Mouse (Mus musculus) heart, postnatal 14 days (tissue): ENCODE results near the gene Veph1. TPM values are rescaled to one million over a fixed set of nuclear protein-coding genes. Genes with fewer than 3 reads are reported as not detected.

Experiments used
- DNase-seq, 2 experiments: peaks; one replicate each; pipeline ENCODE4 v3.0.0; 2021 to 2022
- intact Hi-C: fragments of 180-260 bp; cut with DNase I; formaldehyde crosslinking; loops from one replicate; pipeline ENCODE4 v1.15.1; 2025
- total RNA-seq, 2 experiments: library from RNA; stranded (reverse); gene quantifications; 2 replicates each; pipeline ENCODE4 v1.2.3; 2021

The Veph1 gene
- total RNA-seq, 2 experiments from 2014 or later: 0.12 TPM

DNA sequence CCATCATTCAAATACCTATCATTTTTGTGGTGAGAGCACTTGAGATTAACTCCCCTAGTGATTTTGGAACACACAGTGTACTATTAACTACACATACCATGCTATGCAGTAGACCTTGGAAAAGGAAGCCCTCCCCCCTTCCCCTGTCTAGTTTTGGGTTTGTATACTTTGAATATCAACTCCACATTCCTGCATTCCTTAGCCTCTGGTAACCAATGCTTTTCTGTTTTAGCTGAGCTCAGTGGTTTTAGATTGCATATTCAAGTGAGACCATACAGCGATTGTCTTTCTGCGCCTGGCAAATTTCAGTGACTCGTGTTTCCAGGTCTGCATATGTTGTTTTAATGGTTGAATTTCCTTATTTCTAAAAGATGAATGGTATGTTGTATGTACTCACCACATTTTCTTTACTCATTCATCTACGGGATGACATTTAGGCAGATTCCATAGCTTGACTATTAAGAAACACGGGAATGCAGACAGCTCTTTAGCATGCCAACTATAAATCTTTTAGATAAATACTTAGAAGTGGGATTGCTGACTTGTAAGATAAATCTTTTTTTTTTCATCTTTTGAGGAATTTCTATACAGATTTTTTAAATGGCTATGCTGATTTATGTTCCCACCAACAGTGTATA is 255.7 kb downstream of the Veph1 start:
- intact Hi-C loops: no loop called here
- DNase-seq: no peak

DNA sequence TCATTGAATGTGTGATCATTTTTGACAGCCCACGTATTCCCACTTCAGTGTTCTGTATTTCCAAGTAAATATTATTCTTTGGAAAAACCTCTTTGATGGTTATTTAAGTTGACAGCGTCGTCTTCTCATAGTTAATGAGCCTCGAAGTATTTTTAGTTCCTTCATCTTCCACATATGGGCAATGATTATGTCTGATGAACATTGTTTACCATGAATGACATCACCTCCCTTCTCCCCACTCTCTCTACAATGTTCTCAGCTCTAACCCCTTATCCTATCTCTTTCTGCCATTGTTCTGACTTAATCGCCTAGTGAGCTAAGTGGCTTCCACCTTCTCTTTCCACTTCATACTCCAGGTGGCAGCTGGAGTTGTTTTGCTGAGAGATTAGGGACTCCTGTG is 261.4 kb downstream of the Veph1 start:
- intact Hi-C loops: no loop called here
- no peak for DNase-seq

DNA sequence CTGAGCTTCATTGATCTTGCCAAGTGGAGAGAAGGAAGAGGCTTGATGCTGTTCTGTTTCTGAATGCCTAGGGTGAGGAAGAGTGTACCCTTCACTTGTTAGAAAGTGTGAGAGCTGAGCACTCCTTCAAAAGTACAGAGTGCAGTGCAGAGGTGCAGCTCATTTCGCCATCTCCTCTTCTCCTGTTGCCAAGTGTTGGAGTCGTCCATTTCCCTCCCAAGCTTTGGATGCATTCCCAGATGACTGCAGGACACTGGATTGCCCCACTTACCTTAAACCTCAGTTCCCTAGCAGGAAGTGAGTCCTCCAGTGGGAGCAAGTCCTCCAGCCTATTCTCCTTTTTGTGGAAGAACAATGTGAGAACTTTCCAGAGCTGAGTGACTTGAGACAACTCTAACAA is 263.3 kb downstream of the Veph1 start:
- no peak for DNase-seq
- intact Hi-C loops: no loop called here

DNA sequence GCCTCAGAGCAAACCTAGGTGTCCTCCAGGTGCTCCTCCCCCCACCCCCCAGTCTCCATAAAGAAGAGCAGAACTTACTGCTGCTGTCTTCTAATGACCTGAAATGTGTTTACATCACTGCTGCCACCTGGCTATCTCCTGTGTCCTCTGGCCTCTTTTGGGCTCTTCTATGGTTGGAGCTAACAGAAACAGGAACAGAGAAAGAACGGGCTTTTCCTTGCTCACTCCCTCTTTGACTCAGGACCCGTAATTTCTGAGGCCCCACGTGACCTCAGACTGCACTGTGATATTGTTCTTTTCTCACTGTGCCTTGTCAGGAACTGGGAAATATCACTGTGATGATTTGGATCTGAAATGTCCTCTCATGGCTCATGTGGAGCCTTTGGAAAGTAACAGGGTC is 271.2 kb downstream of the Veph1 start:
- intact Hi-C loops: no loop called here
- DNase-seq: no peak

DNA sequence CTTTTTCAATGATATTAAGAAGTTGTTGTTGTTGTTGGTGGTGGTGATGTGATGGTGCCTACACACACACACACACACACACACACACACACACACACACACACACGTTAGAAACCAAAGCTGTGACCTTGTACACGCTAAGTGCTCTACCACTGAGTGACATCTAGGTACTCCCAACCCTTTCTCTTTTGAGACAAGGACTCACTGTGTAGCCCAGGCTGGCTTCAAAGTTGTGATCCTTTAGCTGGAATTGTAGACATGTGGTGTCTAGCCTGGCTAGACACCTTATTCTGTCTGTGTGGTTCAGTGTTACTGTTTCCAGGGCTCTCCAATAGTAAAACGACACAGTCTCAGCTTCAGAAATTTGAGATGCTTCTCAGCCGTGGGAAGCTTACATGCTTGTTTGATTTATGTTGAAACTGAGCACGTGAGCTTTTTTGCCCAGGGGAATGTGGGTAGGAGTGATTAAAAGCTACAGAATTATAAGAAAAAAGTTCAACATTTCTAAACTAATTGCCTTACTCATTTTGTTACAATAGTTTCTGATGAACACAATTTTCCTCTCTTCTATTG is 272.3 kb downstream of the Veph1 start:
- DNase-seq: no peak
- intact Hi-C loops: no loop called here

DNA sequence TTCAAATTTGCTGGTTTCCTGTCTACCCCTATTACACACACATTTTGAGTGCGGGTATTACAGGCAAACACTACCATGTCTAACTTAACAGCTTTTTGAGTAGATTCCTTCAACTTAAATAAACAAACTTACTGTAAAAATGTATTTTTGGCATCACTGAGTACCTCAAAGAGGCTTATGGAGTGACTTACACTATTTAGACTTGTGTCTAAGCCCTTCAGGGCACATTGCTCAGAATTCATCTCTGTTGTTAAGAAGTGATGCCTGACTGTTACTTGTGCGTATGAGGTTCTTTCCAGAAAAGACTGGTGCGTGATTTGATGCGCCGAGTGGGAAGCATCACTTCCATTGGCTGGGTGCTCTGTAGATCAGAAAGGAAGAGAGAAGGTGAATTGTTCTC is 277.5 kb downstream of the Veph1 start:
- intact Hi-C loops: no loop called here
- DNase-seq: no peak

DNA sequence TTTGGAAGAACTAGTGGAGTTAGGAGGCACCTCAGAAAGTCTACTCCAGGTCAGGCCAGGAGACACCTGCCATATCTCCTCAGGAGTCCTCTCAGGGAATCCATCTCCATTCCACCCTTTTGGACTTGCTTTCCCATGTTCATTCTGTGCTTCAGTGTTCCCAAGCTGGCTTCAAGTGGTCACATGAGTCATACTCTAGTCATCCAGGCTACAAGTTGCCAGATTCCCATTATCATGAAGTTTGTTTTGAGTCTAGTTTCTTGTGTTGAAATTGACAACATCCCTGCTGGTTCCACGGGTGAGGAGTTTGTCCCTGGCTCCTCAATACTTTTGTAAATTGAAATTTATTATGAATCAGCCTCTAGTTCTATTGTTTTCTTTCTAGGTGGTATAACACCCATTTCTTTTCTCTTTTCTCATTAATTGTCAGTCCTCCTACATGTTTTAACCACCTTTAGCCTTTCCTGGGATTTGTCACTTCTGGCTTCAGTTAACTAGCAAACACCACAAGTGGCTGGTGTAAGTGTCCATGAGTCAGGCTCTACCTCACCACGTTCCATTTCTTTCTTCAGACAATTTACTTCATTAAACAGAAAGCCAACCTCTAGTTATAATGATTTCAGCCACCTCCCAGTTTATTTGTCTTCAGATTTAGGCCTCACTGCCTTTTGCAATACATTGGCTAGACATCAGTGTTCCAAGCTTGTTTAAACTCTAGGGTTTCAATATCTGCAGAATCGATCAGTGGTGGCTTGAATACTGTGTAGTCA is 288.8 kb downstream of the Veph1 start:
- DNase-seq: peak in 1 of 2 experiments; percentile 10
- intact Hi-C loops: no loop called here

DNA sequence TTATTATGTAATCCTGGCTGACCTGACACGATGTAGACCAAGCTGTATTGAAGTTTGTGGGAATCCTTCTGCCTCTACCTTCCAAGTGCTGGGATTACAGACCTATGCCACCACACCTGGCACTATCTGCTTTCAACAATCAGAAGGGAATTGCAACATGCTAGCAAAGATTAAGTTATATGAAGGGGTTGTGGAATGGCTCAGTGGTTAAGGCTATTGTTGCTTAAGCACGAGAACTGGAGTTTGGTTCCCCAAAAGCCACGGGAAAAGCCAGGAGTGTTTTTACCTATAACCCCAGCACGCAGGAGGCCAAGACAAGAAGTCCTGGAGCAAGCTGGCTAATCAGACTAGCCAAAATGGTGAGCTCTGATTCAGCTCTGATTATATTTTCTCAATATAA is 291.6 kb downstream of the Veph1 start:
- no peak for DNase-seq
- intact Hi-C loops: loop anchor here (2.0 to 5.0 kb wide), 2 partner anchors 232 to 258 kb away; no protein-coding TSS in a partner anchor

DNA sequence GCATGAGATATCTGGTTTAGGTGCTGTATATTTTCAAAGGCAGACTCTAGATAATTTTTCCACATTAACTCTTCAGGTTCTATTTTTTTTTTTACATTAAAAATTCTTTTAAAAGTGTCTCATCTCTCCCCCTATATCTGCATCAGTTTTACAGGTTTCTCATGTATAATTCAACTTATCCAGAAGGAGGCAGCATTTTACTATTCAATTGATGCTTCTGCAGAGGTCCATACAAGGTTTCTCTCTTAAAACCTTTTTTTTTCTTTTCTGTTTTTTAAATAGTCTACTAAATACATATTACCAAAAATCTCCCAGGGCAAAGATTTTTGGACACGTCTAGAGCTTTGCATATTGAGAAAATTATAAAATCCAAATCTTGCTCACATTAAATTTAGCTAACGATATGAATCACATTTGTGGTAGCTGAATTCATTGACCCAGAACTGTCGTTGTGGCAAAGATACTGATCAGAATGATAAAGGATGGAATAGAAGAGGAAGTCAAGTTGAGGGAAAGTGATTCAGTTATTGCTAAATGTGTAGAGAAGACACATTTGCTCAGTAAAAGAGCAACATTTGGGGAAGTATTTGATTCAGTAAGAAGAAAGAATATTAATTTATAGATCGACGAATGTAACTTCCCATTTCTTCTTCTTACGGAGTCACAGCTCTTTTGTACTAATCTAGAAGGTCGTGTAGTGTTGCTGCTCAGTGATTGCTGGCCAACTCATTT is 292.3 kb downstream of the Veph1 start:
- intact Hi-C loops: loop anchor here (2.0 to 5.0 kb wide), 2 partner anchors 233 to 258 kb away; no protein-coding TSS in a partner anchor
- no peak for DNase-seq

Other genes with a start within 250 kb of the Veph1 start
- gene Ptx3, start 76.9 kb downstream of the Veph1 start, total RNA-seq: 1 to 10 TPM; 1.9 to 2.2 TPM